Mouse (Mus musculus): ENCODE data around the gene Bmp7. TPM values are rescaled to one million over a fixed set of nuclear protein-coding genes. Genes with fewer than 3 reads are reported as not detected.
A peak's percentile ranks its signal among the peaks of the same experiment; 100 is the strongest.

The Bmp7 gene
- 1 to 10 TPM; 1.7 to 2.6 TPM for total RNA-seq (2021)
- long read RNA-seq, experiment 1, partial matches to known transcripts = 0 of 3 reads
- long read RNA-seq, experiment 1, other reads (novel, unspliced or antisense) = 0 of 3 reads
- long read RNA-seq, experiment 2, partial matches to known transcripts = 1 of 2 reads
- long read RNA-seq, experiment 2, other reads (novel, unspliced or antisense) = 0 of 2 reads

DNA sequence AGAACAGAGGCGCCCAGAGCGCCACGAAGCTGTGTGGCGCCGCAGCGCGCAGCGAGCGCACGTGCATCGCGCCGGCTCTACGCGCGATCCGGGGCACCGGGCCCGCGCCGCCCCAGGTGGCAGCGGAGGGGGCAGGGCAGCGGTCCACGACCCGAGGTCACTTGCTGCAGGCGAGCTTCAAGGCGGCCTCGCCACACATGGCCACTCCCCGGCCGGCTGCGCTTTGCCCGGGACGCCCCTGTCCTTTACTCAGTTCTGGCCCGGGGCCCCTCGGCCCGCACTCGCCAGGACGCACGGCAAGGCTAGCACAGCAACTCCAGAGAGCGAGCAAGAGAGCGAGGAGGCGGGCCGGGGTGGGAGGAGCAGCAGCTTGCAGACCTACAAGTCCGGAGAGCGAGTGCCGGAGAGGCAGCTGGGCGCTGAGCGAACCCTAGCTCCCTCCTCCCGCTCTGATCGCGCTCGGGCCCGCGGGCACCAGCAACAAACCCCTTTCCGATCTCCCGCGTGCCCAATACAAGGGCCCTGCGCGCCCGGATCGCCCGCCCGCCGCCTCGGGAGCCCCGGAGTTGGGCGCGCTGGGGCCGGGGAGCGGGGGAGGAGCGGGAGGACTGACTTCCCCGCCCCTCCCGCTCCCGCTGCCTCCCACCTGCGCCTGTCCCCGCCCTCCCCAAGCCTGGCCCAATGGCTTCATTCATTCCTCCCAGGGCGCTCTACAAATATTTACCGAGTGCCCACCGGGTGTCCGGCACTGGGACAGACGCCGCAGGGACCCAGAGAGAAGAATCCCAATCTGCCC, at the start of gene Bmp7:
Bmp7 (minus strand) TSS at position 319 of the 796 bp plus-strand sequence.
- DNase-seq = peak; percentile 50 to 54
- intact Hi-C loops (cut with DNase I) = no loop called here

- intact Hi-C loops (cut with DNase I) = no loop called here
- DNase-seq = no peak
These were observed 42.8 kb upstream of the Bmp7 start for GRCm38 (mm10) chr2:172982776-172983561.

DNA sequence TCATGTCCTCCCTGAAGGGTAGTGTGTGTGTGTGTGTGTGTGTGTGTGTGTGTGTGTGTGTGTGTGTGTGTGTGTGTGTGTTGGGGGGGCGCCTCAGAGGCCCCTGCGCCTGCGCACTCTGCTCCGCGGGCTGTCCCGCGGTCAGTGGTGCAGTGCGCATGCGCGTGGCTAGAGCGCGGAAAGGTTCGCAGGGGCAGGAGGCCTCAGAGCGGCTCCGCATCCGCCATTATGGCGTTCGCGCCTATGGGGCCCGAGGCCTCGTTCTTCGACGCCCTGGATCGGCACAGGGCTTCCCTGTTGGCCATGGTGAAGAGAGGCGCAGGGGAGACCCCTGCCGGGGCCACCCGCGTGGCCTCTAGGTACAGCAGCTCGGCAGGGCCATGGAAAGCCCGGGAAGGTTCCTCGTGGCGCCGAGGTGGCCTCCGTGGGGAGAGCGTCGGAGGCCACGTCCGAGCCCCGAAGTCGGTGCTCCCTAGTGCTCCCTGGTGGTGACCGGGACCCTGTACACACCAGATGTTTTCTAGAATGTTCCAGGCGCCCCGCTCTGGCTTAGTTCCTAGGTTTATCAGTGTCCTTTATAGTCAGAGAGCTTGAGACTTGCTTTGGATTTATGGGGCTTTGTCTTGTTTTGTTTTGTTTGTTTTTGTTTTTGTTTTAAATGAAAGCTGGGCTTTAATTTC, 39.7 kb upstream of the Bmp7 start:
- no peak for DNase-seq
- intact Hi-C loops (cut with DNase I) = no loop called here

DNA sequence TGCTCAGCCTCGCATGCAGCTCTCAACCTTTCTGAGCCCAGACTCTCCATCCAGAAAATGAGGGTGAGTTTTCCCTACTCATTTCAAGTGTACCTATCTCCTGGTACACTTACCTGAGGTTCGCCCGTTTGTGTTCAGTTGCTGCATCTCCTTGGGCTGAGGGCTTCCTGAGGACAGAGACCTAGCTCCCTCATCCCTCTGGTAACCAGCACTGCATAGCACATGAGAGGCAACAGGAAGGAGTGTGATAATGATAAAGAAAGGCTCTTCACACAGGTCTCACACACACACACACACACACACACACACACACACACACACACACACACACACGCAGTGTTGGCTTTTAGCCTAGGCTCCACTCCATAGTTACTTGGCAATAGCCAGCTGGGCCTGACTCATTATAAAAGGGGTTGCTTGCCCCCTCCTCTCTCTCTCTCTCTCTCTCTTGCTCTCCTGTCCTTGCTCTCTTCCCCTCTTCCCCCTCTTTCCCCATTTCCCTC, 38.1 kb upstream of the Bmp7 start:
- intact Hi-C loops (cut with DNase I) = no loop called here
- DNase-seq = no peak

DNA sequence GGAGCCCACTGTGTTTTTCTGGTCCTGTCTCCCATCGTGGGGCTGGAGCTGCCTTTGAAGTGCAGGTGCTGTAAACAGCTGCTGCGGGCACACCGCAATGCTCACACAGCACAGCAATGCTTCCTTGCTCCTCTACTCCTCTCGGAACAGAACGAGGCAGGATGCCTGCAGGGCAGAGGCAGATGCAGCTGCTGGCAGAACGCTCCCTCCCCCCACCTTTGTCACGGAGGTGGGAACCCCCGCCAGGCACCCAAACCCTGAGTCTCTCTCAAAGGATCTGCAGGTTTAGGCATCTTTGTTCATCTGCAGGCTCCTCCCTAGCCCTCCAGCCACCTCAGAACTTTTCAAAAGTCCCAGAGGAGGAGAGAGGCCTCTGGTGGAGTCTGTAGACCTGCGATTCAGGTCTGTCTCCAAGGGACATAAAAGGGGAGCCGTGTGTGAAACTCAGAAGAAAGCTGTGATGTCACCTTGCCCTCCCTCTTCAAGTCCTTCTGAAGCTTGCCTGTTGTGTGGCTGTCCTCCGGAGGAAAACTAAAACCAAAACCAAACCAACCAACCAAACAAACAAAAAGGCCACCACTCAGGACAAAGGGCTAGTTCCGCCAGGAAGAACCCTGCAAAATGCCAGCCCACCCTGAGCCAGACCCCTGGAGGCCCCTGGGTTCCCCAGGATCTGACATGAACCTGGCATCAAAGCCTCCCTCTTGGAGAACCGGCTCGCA, 37.4 kb upstream of the Bmp7 start, which contains the start of gene Spo11:
Spo11 (plus strand) TSS at position 292 of the 722 bp plus-strand sequence.
- no peak for DNase-seq
- intact Hi-C loops (cut with DNase I) = no loop called here

- DNase-seq = no peak
- intact Hi-C loops (cut with DNase I) = no loop called here
These were observed 36.6 kb upstream of the Bmp7 start for GRCm38 (mm10) chr2:172976661-172977238.

DNA sequence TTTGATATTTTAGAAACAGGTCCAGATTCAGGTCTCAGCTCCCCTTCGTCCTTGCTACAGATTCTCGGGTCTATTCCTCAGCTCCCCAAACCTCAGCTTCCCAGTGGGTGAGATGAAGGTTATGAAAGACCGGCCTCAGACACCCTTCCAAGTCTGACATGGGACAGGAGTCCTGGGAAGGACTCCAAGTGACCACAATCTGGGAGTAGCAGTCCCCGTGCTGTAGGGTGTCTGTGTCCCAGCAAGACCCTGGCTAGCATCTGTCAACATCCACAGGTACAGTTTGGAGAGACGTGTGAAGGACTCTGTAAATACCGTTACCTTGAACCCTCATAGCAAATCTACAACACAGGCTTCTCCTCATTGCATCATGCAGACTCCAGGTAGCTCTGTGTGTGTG, 35.0 kb upstream of the Bmp7 start:
- intact Hi-C loops (cut with DNase I) = no loop called here
- DNase-seq = peak in 1 of 2 experiments; percentile 26

DNA sequence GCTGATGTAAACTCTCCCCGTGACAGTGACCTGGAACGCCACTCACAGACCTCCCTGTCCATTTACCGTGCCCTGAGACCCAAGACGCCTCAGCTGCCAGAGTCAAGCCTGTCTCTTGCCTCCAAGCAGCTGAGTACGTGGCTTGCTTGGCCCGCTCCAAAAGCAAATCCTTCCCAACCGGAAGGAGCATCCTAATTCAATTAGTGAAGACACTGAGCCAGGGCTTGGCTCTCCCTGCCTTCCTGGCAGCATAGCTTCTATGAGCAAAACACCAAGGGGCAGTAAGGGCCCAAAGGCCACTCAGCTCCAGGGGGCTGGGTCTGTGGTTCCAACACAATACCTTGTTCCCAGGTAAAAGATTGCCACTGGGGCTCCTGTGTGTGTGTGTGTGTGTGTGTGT, 34.6 kb upstream of the Bmp7 start:
- intact Hi-C loops (cut with DNase I) = no loop called here
- DNase-seq = peak in 1 of 2 experiments; percentile 18

DNA sequence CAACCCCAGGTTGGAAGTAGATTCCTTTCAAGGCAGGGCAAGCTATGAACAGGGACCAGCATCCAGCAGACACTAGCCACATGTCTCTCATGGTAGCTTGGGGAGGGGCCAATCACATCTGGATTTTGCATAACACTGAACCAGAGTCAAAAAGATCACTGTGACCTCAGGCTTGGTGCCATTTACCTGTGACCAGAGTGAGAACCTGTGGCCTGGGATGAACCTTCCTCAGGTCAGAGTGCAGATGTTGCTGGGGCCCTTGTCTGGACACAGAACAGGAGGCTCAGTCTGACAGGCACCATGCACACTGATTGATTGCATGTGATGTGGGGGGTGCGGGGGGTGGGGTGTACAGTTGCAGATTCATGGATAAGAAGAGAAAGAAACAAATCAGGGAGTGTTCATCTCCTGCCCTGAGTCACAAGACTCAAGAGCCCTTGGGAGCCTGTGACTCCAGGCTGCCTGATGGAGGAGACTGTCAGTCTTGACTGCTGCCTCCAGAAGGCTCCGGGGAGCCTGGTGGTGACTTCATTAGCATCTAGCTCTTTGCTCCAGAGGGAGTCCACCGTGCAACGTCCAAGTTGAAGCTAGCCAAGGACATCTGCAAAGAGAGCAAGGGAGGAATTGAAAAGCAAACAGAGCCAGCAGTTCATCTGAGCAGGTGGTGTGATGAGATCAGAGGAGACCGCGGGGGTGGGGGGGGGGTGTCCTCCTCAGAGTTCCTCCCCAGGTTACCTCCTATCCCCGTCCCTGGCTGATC, 33.9 kb upstream of the Bmp7 start:
- intact Hi-C loops (cut with DNase I) = no loop called here

GRCm38 (mm10) chr2:172971865-172972264, 31.7 kb upstream of the Bmp7 start:
- intact Hi-C loops (cut with DNase I) = no loop called here
- DNase-seq = no peak

More for the DNA sequence above, 33.9 kb upstream of the Bmp7 start:
- peak in 1 of 2 experiments; percentile 21 for DNase-seq

GRCm38 (mm10) chr2:172966480-172966879, 26.4 kb upstream of the Bmp7 start:
- intact Hi-C loops (cut with DNase I) = no loop called here

DNA sequence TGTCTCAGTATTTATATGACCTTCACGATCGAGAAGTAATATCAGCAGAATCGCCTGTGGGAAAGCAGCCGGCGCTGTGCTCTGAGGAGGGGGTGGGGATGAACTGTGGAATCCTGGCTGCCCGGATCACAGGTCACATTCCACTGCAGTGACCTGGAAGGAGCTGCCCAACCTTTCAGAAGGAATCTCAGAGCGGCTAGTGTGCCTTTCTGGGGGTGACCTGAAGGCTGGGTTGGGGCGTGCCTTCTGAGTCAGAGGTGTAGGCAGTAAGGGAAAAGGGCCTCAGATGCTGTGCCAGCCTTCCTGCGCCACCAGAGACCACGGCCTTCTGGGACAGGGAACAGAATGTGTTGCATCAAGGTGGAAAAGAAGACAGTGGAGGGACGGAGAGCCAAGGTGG, 25.1 kb upstream of the Bmp7 start:
- DNase-seq = no peak
- intact Hi-C loops (cut with DNase I) = no loop called here

More at GRCm38 (mm10) chr2:172966480-172966879, 26.4 kb upstream of the Bmp7 start:
- DNase-seq = no peak

DNA sequence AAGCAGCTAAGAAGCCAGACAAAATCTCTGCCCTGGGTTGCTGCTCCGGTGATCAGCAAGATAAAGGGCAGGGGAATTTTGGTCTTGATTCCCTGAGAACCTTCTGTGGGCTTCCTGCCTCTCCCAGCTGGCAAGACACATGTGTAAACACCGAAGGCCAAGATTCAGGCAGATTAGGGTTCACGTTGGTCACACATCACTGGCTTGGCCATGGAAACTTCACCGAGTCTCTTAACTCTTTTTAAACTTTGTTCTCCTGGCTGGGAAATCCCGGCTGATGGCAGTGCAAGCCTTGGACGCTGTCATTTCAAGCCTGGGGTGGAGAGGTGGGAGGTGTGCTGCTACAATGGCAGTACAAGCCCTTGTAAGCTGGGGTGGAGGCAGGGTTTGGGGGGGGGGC, 21.1 kb upstream of the Bmp7 start:
- intact Hi-C loops (cut with DNase I) = no loop called here
- DNase-seq = no peak

DNA sequence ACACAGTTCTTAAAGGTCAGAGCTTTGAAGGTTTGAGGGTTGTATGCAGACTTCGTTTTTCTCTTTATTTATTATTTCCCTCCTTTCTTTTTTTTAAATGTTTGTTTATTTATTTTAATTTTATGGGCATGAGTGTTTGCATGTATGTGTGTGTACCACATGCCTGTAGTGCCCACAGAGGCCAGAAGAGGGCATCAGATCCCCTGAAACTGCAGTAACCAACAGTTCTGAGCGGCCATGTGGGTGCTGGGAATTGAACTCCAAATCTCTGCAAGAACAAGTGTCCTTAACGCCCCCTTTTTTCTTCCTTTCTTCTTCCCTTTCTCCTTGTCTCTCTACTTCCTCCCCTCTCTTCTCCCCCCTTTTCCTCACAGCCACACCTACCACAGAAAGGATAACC, 20.2 kb upstream of the Bmp7 start:
- intact Hi-C loops (cut with DNase I) = no loop called here
- no peak for DNase-seq

GRCm38 (mm10) chr2:172959006-172959768, 19.1 kb upstream of the Bmp7 start:
- DNase-seq = no peak
- intact Hi-C loops (cut with DNase I) = no loop called here

GRCm38 (mm10) chr2:172958579-172958978, 18.5 kb upstream of the Bmp7 start:
- intact Hi-C loops (cut with DNase I) = no loop called here
- no peak for DNase-seq

DNA sequence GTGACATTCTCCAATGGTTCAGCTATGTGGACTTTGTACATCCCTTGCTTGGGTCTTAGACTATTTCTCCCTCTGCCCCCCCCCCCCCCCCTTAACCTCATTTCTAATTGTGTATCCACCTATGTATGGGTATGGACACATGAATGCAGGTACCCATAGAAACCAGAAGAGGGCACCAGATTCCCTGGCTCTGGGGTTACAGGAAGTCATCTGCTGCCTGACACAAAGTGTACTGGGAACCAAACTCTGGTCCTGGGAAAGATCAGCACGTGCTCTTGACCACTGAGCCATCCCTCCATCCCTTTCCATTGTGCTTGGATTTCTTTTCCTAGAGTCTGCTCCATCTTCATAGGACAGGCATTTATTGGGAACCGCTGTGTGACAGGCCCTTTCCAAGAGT, 11.9 kb upstream of the Bmp7 start:
- DNase-seq = no peak
- intact Hi-C loops (cut with DNase I) = no loop called here

DNA sequence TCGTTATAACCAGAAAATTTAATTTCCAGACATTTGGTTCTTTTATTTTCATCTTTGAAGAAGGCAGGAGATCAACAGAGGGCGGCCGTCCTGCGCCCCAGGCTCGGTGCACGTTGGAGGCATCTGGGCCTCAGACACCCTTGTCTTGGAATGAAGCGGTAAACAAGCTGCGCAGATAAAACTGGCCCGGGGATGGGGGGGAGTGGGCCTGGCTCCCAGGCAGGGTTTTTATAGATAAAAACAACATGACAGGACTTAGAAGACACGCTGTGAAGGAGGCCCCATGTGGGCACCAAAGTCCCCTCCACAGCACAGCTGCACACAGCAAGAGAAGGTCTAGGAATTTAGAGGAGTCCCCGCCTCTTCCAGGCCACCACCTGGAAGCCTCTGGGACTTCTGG, 10.6 kb upstream of the Bmp7 start:
- DNase-seq = no peak
- intact Hi-C loops (cut with DNase I) = no loop called here

Measured in heart, postnatal 14 days (tissue).